Mouse (Mus musculus): Measurements from ENCODE around the gene Fgfr4.

The Fgfr4 gene

DNA sequence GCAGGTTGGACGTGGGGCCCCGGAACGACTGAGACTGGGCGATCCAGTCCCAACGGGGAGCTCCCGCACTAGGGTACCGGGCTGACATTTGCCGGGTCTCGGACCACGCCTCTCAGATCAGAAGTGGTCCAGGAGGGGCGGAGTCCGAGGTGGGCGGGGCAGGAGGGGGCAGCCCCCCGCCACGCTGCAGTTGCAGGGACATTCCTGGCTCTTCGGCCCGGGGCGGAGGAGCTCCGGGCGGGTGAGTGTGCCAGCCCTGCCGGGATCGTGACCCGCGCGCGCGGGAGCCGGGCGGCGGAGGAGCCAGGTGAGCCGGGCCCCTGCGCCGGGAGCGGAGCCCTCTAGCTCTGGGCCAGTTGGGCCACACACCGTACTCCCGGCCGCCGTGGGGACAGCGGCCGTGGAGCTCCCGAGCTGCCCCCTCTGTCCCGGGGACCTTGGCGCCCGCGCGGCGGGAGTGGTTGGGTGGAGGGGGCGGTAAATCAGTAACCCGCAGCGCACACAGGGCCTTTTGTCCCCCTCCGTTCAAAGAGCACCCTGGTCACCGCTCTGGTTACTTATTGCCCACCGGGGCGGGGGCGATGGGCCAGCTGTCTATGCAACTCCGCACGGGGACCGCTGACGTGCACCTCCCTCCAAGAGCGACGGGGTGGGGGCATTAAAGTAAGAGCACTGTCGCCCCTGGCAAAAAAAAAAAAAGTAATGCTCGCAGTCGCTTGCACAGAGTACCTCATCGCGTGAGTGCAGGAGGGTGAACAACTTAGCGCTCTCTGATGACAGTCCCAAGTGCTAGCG, at the start of gene Fgfr4:
TSS of gene Fgfr4 (plus strand) at position 20 of the 795 bp plus-strand sequence.
- peak; percentile 76 for DNase-seq (ENCODE audit: low spot score)

DNA sequence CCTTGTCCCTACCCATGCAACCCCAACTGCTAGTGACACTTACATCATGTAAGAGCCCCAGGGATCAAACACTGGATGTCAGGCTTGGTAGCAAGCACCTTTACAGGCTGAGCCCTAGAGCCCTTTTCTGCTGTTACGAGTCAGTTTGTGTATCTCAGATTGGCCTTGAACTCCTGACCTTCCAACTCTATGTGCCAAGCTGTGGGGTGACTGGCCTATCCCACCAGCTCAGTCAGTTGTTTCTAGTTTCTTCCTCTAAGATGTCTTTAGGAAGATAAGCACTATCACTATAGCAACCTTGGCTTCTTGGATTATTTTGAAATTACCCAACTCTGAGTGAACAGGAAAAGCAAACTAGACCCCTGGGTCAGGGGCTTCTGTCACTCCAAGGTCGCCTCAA, 49.1 kb upstream of the Fgfr4 start:
- DNase-seq (ENCODE audit: low spot score) = no peak

DNA sequence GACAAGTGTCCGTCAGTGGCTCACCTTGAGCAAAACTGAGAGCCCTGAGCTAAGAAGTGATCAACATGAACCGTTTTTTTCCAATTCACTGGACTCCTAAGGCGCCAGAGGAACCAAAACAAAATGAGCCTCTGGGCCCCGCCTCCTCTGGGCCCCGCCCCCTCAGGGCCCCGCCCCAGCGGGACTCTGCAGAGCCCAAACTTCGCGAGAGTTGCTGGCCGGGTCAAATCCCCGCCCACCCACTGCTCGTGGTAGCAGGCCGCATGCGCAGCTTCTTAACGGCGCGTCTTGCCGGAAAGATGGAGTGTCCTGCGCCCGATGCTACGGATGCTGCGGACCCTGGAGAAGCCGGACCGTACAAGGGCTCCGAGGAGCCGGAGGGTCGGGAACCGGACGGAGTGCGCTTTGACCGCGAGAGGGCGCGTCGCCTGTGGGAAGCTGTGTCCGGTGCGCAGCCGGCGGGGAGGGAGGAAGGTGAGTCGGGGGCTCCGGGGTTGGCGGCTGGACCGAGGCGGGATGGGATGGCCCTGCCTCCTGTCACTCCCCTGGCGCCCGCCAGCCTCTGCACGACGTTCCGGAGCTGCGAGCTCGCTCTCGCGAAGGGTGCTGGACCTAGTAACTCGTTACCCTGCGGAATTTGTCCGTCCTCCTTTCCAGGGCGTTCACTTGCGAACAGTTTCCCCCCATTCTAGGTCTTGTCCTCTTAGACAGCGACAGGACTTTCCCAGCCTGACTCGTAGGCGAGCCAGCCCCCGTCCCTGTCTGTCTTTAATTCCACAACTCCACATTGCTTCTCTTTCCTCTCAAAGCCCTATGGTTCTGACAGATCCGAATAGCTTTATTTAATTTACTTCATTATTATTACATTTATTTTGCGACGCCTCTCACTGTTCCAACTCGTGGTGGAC, 47.1 kb upstream of the Fgfr4 start, which contains the start of gene Zfp346:
TSS of gene Zfp346 (plus strand) at position 267 of the 908 bp plus-strand sequence.
- DNase-seq (ENCODE audit: low spot score) = peak; percentile 97

DNA sequence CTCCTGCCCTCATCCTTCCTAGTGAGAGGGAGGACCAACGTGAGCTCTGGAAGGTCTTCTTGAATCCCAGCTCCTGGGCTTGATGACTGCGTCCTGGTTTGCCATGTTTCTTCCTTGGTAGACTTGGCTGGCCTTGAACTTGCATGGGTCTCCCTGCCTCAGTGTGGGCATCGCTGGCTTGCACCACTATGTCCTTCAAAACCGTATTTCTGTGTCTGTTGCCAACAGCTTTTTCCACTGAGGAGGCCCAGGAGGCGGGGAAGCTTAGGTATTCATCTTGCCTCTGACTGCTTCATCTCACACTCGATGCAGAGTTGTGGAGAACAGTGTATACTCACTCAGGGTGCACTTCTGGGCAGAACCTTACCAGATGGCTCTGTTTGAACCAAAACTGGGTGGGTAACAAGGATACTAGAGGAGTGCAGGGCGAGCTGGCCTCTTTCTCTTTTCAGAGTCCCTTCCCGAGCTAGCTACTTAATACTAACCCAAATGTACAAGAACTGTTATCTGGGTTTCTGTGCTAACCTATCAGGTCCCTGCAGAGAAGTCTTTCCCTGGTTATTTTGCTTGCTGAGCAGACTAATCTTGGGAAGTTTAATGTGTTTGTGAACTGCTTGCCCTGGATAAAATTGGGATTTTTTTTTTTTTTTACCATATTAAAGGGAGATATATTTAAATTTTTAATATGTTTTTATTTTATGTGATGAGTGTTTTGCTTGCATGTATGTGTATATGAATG, 46.3 kb upstream of the Fgfr4 start:
- peak; percentile 9 for DNase-seq (ENCODE audit: low spot score)

DNA sequence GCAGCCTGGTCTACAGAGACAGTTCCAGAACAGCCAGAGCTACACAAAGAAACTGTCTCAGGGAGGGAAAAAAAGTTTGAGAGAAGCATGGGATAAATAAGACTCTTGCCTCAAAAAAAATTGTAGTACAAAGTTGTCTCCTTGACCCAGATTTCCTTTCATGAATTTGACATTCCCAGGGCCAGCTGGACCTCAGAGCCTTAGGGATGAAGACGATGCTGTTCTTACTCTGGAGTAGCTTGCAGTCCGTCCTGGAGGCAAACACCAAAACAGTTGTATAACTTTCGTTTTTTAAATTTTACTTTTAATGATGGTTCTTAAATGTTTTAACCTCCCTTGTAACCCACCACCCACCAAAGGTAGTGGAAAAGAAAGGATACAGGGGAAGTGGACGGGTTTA, 45.3 kb upstream of the Fgfr4 start:
- DNase-seq (ENCODE audit: low spot score) = no peak

DNA sequence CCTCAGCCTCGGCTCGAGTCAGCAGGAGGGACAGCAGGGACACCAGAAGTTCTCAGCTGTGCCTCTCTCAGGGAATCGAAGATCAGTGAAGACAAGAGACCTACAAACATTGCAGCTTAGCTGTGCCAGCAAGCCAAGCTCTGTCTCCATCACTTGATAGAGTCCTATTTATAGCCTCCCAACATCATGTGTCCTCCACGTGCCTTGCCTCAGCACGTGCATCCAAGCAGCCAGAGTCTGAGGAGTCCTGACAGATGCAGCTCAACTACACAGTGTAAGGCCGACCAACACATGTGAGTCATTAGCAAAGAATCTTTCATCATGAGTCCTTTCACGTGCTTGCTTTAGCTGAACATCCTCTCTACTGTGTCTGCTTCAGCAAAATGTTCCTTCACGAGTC, 44.7 kb upstream of the Fgfr4 start:
- DNase-seq (ENCODE audit: low spot score) = no peak

DNA sequence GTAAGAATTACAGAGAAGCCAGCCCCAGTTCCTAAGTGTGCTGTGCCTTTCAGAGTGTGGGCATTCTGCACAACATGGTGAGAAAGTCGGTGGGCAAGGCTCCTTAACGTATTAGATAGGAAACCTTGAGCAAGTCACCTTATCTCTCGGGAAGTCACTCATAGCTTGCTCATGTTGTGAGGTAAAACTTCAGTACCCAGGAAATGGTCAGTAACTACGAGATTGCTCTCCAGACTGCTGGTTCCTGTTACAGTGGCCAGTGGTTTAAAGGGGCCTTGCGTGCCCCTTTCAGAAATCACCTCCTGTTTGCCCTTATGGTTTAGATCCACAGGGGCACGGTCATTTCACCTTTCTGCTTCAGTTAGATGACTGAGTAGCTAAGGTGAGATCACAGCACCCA, 38.1 kb upstream of the Fgfr4 start:
- DNase-seq (ENCODE audit: low spot score) = no peak

DNA sequence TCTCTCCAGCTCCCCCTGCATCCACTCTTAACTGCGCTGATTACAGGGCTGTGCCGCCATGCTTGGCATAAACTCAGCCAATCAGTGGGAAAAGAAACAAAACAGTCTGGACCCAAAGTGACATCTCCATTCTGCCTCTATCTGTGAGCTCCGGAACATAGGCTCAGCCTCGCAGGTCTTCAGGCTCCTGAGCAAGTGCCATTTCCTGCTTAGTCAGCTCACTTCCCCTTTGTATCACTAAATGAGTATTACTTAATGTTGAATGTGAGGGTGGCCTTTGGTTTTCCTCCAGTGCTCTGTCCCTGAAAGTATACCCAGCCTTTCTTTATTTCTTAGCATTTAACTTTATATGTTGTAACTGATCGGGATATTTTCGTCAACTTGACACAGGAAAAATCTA, 27.5 kb upstream of the Fgfr4 start:
- no peak for DNase-seq (ENCODE audit: low spot score)

DNA sequence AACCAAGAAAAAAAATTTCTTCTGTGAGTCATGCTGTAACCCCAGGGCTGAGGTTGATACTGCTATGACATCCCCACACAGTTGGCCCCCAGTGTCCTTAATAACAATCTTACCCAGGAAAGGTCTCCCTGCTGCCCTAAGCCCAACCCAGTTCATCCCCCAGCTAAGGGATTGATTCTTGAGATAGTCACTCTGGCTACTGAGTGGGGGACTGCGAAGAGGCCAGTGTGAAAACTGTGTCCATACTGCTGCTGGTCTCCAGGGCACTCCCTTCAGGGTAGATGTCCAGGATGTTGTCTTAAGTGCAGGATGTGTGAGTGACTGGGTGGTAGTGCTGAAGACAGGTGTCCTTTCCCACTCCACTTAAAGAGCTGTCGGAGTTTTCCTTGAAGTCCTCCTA, 19.0 kb upstream of the Fgfr4 start, which contains the start of gene Gm17617:
TSS of gene Gm17617 (minus strand) at position 101 of the 400 bp plus-strand sequence.
- no peak for DNase-seq (ENCODE audit: low spot score)

DNA sequence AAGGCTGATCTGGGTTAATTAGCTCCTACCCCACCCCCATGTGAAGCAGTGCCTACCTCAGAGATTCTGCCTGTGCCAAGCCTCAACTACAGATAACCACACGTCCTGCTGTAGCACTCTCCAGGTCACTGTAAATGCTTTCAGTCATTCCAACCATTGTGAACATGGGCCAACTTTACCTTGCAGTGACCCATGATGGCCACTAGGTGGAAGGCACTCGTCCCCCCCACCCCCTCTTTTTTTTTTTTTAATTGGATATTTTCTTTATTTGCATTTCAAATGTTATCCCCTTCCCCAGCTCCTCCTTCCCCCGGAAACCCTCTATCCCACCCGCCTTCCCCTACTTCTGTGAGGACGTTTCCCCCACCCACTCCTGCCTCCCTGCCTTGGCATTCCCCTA, 17.1 kb upstream of the Fgfr4 start:
- peak; percentile 30 for DNase-seq (ENCODE audit: low spot score)

DNA sequence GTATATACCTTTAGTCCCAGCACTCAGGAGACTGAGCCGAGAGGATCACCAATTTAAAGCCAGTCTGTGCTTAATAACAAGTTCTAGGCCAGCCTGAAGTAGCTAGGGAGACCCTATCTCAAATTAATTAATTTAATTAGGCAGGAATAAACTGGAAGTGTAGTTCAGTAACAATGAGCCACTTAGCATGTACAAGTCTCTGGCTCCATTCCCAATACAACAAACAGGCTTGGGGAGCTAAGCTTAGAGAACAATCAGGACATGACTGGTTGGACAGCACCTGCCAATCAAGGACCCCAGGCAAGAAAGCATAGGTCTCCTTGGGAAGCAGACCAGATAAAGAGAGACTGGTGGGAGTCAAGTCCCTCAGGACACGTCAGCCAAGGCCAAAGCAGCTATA, 12.2 kb upstream of the Fgfr4 start:
- no peak for DNase-seq (ENCODE audit: low spot score)

DNA sequence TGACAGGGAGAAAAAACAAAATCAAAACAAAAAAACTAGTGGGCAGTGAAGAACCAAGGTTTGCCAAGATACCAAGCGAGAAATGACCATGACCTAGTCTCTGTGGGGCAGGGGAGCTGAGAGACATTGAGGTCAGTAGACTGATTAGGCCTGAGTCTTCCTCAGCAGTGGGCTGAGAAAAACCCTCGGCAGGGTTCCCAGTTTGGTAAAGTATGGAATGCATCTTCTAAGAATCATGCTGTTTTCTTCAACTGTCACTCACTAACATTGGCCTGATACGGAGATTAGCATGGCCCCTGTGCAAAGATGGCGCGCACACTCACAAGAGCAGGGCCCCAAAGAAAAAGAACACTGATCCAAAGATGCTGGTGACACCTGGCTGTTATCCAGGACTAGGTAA, 1.5 kb downstream of the Fgfr4 start:
- no peak for DNase-seq (ENCODE audit: low spot score)

DNA sequence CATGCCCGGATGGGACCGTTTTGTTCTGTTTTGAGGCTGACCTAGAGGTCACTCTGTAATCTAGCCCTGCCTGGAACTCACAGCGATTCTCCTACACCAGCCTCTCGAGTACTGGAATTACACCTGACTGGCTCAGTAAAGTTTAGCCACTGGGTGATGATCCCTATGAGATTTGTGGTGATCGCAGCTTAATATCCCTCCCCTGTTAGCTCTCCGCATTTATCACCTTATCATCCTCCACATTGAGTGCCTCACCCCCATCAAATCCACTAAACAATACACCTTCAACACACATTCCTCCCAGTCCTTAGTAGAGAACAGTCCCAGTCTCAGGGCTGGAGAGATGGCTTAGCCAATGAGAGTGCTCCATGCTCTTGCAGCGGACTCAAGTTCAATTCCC, 9.9 kb downstream of the Fgfr4 start:
- no peak for DNase-seq (ENCODE audit: low spot score)

DNA sequence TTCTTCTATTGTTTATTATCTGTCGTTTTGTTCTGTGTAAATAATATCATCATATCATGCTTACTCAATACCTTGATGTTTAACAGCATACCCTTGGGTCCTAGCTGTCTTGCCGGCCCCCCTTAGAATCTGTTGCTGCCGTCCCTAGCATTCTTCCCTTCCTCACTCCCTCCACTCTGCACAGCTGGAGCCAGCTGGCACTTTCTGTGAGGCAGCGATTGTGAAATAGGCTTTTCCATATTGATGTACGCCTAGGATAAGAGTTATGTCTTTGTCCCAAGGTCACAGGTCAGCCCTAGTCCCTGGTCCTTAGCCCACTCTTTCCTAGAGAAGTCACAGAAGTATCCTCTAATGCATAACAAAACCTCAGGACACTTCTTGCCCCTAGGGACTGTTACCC, 11.1 kb downstream of the Fgfr4 start:
- no peak for DNase-seq (ENCODE audit: low spot score)

DNA sequence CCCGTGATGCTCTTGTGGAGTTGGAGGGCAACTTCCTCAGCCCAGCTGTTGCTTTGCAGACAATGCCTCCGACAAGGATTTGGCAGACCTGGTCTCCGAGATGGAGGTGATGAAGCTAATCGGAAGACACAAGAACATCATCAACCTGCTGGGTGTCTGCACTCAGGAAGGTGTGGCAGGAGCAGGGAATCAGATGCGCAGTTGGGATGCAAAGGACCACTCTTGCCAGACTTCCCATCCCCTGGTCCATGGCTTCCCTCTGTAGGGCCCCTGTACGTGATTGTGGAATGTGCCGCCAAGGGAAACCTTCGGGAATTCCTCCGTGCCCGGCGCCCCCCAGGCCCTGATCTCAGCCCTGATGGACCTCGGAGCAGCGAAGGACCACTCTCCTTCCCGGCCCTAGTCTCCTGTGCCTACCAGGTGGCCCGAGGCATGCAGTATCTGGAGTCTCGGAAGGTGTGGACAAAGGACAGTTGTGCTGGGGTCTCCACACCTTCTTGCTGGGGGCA, 13.4 kb downstream of the Fgfr4 start:
- no peak for DNase-seq (ENCODE audit: low spot score)

DNA sequence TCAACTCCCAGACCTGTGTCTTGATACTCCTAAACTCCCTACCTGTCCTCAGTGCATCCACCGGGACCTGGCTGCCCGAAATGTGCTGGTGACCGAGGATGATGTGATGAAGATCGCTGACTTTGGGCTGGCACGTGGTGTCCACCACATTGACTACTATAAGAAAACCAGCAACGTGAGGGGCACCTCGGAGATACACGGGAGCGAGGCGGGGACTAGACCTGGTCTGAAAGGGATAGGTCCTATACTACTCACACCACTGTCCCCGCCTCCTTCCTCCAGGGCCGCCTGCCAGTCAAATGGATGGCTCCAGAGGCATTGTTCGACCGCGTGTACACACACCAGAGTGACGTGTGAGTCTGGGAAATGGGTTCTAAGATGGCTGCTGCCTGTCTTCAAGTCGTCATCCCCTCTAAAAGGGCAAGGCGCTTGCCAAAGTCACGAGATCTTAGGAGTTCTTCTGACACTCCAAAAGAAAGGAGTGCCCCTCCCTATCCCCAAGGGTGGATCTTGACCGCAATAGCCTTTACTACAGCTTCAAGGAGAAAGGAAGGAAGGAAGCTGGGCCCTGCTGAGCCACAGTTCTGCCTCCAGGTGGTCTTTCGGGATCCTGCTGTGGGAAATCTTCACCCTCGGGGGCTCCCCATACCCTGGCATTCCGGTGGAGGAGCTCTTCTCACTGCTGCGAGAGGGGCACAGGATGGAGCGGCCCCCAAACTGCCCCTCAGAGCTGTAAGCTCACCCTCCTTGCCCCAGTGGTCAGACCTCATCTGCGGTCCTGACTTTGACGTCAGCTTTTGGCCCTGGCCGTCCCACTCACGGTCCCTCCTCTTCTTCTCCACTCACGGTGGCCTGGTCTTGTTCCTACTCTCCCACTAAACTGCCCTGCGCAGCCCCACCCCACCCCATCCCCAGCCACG, 14.6 kb downstream of the Fgfr4 start:
- DNase-seq (ENCODE audit: low spot score) = no peak

DNA sequence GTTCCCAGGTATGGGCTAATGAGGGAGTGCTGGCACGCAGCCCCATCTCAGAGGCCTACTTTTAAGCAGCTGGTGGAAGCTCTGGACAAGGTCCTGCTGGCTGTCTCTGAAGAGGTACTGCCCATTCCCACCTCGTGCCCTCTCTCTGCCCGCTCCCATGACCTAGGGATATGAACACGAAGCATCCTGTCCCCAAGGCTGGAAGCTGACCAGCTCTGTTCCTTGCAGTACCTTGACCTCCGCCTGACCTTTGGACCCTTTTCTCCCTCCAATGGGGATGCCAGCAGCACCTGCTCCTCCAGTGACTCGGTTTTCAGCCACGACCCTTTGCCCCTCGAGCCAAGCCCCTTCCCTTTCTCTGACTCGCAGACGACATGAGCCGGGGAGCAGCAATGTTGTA, 15.4 kb downstream of the Fgfr4 start:
- DNase-seq (ENCODE audit: low spot score) = no peak

DNA sequence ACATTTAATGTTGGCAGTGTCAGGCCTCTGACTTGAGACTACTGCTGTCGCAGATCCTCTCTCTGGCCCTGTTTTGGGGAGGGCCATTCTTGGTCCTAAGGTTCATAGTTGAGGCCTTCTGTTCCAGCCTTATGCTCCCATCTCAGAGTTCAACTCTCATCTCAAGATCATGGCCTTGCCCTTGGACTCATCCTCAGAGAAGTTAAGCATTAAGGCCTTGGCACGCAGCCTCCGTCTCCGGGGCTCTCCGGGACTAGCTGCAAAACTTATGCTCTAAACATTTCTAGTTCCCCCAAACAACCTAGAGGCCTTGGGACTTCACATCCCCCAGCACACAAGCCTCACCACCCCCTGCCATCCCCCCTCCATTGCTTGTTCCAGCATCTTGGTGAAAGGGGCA, 15.8 kb downstream of the Fgfr4 start:
- no peak for DNase-seq (ENCODE audit: low spot score)

DNA sequence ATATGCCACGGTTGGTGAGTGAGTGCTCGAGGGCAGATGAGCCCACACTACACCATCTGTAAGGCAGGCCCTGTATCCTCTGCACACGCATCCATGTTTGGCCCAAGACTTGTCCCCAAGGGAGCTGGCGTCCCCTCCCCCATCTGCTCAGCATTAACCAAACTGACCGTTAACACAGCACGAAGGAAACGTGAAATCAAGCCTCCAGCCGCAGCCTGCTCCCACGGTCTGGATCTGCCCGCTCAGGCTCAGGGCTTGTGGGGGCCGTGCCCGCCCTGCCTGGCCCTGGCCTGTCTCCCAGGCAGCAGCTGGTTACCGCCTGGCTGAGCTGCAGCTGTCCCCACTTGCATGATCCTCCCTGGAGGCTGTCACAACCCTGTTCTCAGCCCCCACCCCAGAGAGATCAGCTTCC, 16.5 kb downstream of the Fgfr4 start:
- no peak for DNase-seq (ENCODE audit: low spot score)

DNA sequence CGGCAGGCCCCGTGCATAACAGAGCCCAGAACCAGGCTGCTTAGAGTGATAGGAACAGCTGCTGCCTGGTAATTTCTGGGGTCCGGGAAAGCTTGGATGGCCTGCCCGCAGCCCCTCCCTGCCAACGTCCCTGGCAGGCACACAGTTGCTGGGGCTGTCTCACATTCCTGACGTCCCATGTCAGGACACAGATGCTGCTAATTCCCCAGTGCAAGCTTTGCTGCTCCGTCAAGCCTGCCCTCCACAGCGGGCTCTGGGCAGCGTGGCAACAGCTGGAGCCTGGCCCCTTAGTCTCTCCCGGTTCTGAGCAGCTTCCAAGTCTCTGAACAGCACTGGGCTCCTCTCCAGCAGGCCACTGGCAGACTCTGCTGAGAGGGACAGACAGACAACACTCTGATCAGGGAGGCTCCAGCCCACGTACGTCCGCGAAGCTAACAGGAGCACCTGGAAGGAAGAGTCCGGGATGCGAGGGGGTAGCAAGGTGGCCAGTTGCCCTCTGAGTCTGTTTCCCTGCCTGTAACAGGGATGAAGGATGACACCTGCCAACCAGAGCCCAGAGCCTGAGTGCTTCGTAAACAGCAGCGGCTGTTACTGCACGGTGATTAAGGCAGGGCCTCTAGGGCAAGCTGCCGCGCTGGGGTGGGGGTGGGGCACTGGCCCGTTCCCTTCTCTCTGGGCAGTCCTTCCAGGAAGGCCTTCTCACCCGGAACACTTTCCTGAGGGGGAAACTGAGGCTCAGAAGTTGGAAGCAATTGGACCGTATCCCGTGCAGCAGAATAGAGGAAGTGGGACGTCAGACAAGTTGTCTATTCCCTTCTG, 19.3 kb downstream of the Fgfr4 start:
- DNase-seq (ENCODE audit: low spot score) = peak; percentile 58

Data from embryo, embryonic 10 days (tissue).